ENCODE assay signal across 27 mouse cellular contexts in the genomic region with DNA sequence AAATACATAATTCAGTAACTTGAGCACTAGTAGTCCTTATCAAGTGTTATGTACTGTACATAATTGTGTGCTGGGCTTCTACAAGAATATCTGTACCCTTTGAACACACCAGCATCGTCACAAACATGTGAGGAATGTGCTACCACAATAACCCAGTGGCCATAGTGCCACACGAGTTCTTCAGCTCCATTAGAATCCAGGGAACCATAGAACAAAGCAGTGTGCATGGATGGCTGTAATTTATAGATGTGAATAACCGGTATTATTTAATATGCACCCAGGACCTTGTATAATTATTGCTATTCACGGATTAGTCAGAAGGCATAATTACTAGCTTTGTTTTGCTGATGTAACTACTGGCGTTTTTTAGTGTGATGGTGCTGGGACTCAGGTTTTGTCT. TPM values are rescaled to one million over a fixed set of nuclear protein-coding genes. Genes with fewer than 3 reads are reported as not detected.
A peak's percentile ranks its signal among the peaks of the same experiment; 100 is the strongest.
DNase-seq lines count a peak whose midpoint lies in the region; ATAC-seq and TF ChIP-seq lines count a peak whose summit lies in the region.
"Had no signal": no experiment of that assay in that cellular context is flagged by ENCODE, and none has a peak within 500 bp of the region (broad histone marks: within the 10 kb centered on the region; RNA-seq: fewer than 3 reads in every experiment).

No protein-coding gene starts in this region.

- TF ChIP-seq POLR2A in brain, embryonic 14.5 days (IDR thresholded peaks at IDR 0.05; ENCODE audit: borderline replicate concordance, extremely low read depth, insufficient read depth, insufficient read length, poor library complexity, severe bottlenecking) = no peak

- no peak for TF ChIP-seq CTCF in midbrain, postnatal 0 days (IDR thresholded peaks at IDR 0.05)
- TF ChIP-seq CTCF in brain, embryonic 14.5 days (IDR thresholded peaks at IDR 0.05; ENCODE audit: borderline replicate concordance, extremely low read depth, insufficient read depth, insufficient read length) = no peak

- ATAC-seq in forebrain, embryonic 13.5 days = peak; percentile 58
- no peak for ATAC-seq in forebrain, embryonic 12.5 days (ENCODE audit: low FRiP score)
- peak; percentile 16; the same call in 1 of the 2 replicates for ATAC-seq in hindbrain, embryonic 14.5 days (ENCODE audit: low FRiP score)
- no peak for ATAC-seq in hindbrain, embryonic 11.5 days (ENCODE audit: low FRiP score)
- ATAC-seq in midbrain, embryonic 15.5 days (replicated peaks) = peak; percentile 37; the same call in 1 of the 2 replicates
- no peak for ATAC-seq in midbrain, postnatal 0 days (ENCODE audit: low FRiP score)
- ATAC-seq: CD4-positive, CD25-positive, alpha-beta regulatory T cell, adult 4 months had no signal

- H3K4me2 ChIP-seq in forebrain, embryonic 13.5 days = no peak overlapping the region
- H3K4me2 ChIP-seq in forebrain, embryonic 12.5 days = no peak overlapping the region
- no peak overlapping the region for H3K4me2 ChIP-seq in hindbrain, embryonic 14.5 days (replicated peaks)
- H3K4me2 ChIP-seq in hindbrain, embryonic 11.5 days (replicated peaks; ENCODE audit: low read depth, low read length) = no peak overlapping the region
- no peak overlapping the region for H3K4me2 ChIP-seq in midbrain, embryonic 15.5 days
- H3K4me2 ChIP-seq in midbrain, postnatal 0 days (ENCODE audit: low read depth, low read length, poor library complexity, severe bottlenecking) = no peak overlapping the region
- H3K4me2 ChIP-seq: embryonic facial prominence, embryonic 15.5 days; heart, embryonic 12.5 days; hindbrain, embryonic 15.5 days had no signal

- no peak overlapping the region for H3K4me3 ChIP-seq in forebrain, embryonic 13.5 days
- no peak overlapping the region for H3K4me3 ChIP-seq in forebrain, embryonic 12.5 days (replicated peaks)
- H3K4me3 ChIP-seq in hindbrain, embryonic 14.5 days (replicated peaks; ENCODE audit: low read length) = no peak overlapping the region
- H3K4me3 ChIP-seq in hindbrain, embryonic 11.5 days (ENCODE audit: low read depth, low read length) = no peak overlapping the region
- no peak overlapping the region for H3K4me3 ChIP-seq in midbrain, embryonic 15.5 days
- no peak overlapping the region for H3K4me3 ChIP-seq in midbrain, postnatal 0 days (ENCODE audit: low read depth, low read length)
- H3K4me3 ChIP-seq: embryonic facial prominence, embryonic 15.5 days; erythroblast, embryonic 14.5 days; gastrocnemius, adult 2 months; heart, embryonic 12.5 days; hindbrain, embryonic 15.5 days had no signal

- no peak for DNase-seq in hindbrain, embryonic 14.5 days (ENCODE audit: low spot score)
- no peak for DNase-seq in hindbrain, embryonic 11.5 days (ENCODE audit: low spot score)
- no peak for DNase-seq in midbrain, postnatal 0 days (ENCODE audit: low spot score)
- DNase-seq in brain, embryonic 14.5 days (ENCODE audit: low read depth) = peak; percentile 9
- no peak for DNase-seq in urinary bladder, adult 2 months (ENCODE audit: low spot score)
- DNase-seq: adrenal gland, adult 8-10 months; adrenal gland, postnatal 36 days; B cell, adult 2 months; cerebellum, adult 11 months; cerebellum, adult 8-10 months; cerebellum, postnatal 14 days; embryo, embryonic 11 days; gastrocnemius, adult 2 months; gastrocnemius, postnatal 25 days had no signal

- no peaks in the 10 kb centered on the region for H3K36me3 ChIP-seq in forebrain, embryonic 13.5 days (ENCODE audit: poor library complexity, severe bottlenecking)
- H3K36me3 ChIP-seq in forebrain, embryonic 12.5 days (replicated peaks) = no peaks in the 10 kb centered on the region
- no peaks in the 10 kb centered on the region for H3K36me3 ChIP-seq in hindbrain, embryonic 14.5 days (replicated peaks; ENCODE audit: control insufficient read depth, insufficient read depth)
- no peaks in the 10 kb centered on the region for H3K36me3 ChIP-seq in hindbrain, embryonic 11.5 days (ENCODE audit: control insufficient read depth, insufficient read depth, low read length)
- H3K36me3 ChIP-seq in midbrain, embryonic 15.5 days (replicated peaks) = no peaks in the 10 kb centered on the region
- H3K36me3 ChIP-seq in midbrain, postnatal 0 days (ENCODE audit: insufficient read depth, low read length) = no peaks in the 10 kb centered on the region
- H3K36me3 ChIP-seq: embryonic facial prominence, embryonic 15.5 days; G1E; heart, embryonic 12.5 days; hindbrain, embryonic 15.5 days had no signal

- no peak overlapping the region for H3K9ac ChIP-seq in forebrain, embryonic 13.5 days
- H3K9ac ChIP-seq in forebrain, embryonic 12.5 days = no peak overlapping the region
- H3K9ac ChIP-seq in hindbrain, embryonic 14.5 days = no peak overlapping the region
- no peak overlapping the region for H3K9ac ChIP-seq in hindbrain, embryonic 11.5 days (ENCODE audit: low read depth, low read length)
- H3K9ac ChIP-seq in midbrain, embryonic 15.5 days = no peak overlapping the region
- no peak overlapping the region for H3K9ac ChIP-seq in midbrain, postnatal 0 days (replicated peaks; ENCODE audit: low read length, poor library complexity, severe bottlenecking)
- H3K9ac ChIP-seq: embryonic facial prominence, embryonic 15.5 days; heart, embryonic 12.5 days; hindbrain, embryonic 15.5 days had no signal

- no peaks in the 10 kb centered on the region; the same call in 1 of the 2 replicates for H3K4me1 ChIP-seq in forebrain, embryonic 13.5 days
- no peaks in the 10 kb centered on the region for H3K4me1 ChIP-seq in forebrain, embryonic 12.5 days
- H3K4me1 ChIP-seq in hindbrain, embryonic 14.5 days (replicated peaks; ENCODE audit: control insufficient read depth, insufficient read depth, low read length) = no peaks in the 10 kb centered on the region
- no peaks in the 10 kb centered on the region for H3K4me1 ChIP-seq in hindbrain, embryonic 11.5 days (replicated peaks; ENCODE audit: control insufficient read depth, insufficient read depth, low read length)
- H3K4me1 ChIP-seq in midbrain, embryonic 15.5 days = no peaks in the 10 kb centered on the region
- H3K4me1 ChIP-seq in midbrain, postnatal 0 days (ENCODE audit: insufficient read depth, low read length) = no peaks in the 10 kb centered on the region
- H3K4me1 ChIP-seq: embryonic facial prominence, embryonic 15.5 days; heart, embryonic 12.5 days; hindbrain, embryonic 15.5 days had no signal

- no peaks in the 10 kb centered on the region for H3K27me3 ChIP-seq in forebrain, embryonic 13.5 days
- no peaks in the 10 kb centered on the region for H3K27me3 ChIP-seq in forebrain, embryonic 12.5 days
- H3K27me3 ChIP-seq in hindbrain, embryonic 14.5 days (ENCODE audit: control insufficient read depth, insufficient read depth, low read length) = no peaks in the 10 kb centered on the region
- no peaks in the 10 kb centered on the region for H3K27me3 ChIP-seq in hindbrain, embryonic 11.5 days (ENCODE audit: control insufficient read depth, insufficient read depth, low read length)
- H3K27me3 ChIP-seq in midbrain, embryonic 15.5 days (replicated peaks) = no peaks in the 10 kb centered on the region
- H3K27me3 ChIP-seq in midbrain, postnatal 0 days (ENCODE audit: insufficient read depth, low read length) = no peaks in the 10 kb centered on the region
- H3K27me3 ChIP-seq: embryonic facial prominence, embryonic 15.5 days; heart, embryonic 12.5 days; hindbrain, embryonic 15.5 days had no signal

- no peaks in the 10 kb centered on the region for H3K9me3 ChIP-seq in forebrain, embryonic 13.5 days (replicated peaks)
- H3K9me3 ChIP-seq in forebrain, embryonic 12.5 days = no peaks in the 10 kb centered on the region
- no peaks in the 10 kb centered on the region for H3K9me3 ChIP-seq in hindbrain, embryonic 14.5 days (ENCODE audit: control insufficient read depth, low read length)
- H3K9me3 ChIP-seq in hindbrain, embryonic 11.5 days (ENCODE audit: control insufficient read depth, low read length) = no peaks in the 10 kb centered on the region
- no peaks in the 10 kb centered on the region for H3K9me3 ChIP-seq in midbrain, embryonic 15.5 days
- no peaks in the 10 kb centered on the region for H3K9me3 ChIP-seq in midbrain, postnatal 0 days (ENCODE audit: low read length)
- H3K9me3 ChIP-seq: embryonic facial prominence, embryonic 15.5 days; heart, embryonic 12.5 days; hindbrain, embryonic 15.5 days had no signal

- WGBS in forebrain, embryonic 13.5 days = 67% methylated on average over 5 of the region's 5 CpGs
- 65% methylated on average over 5 of the region's 5 CpGs for WGBS in forebrain, embryonic 12.5 days
- WGBS in hindbrain, embryonic 14.5 days = 66% methylated on average over 5 of the region's 5 CpGs
- 79% methylated on average over 5 of the region's 5 CpGs for WGBS in hindbrain, embryonic 11.5 days
- 63% methylated on average over 5 of the region's 5 CpGs for WGBS in midbrain, embryonic 15.5 days
- 72% methylated on average over 5 of the region's 5 CpGs for WGBS in midbrain, postnatal 0 days

- no peak overlapping the region for H3K27ac ChIP-seq in forebrain, embryonic 13.5 days
- H3K27ac ChIP-seq in forebrain, embryonic 12.5 days = no peak overlapping the region
- peak overlapping the region; percentile 62; the same call in 1 of the 2 replicates for H3K27ac ChIP-seq in hindbrain, embryonic 14.5 days
- H3K27ac ChIP-seq in hindbrain, embryonic 11.5 days (ENCODE audit: low read depth, low read length) = no peak overlapping the region
- H3K27ac ChIP-seq in midbrain, embryonic 15.5 days = no peak overlapping the region
- H3K27ac ChIP-seq in midbrain, postnatal 0 days (ENCODE audit: low read depth, low read length) = no peak overlapping the region
- H3K27ac ChIP-seq: embryonic facial prominence, embryonic 15.5 days; gastrocnemius, adult 2 months; hindbrain, embryonic 15.5 days had no signal

RNA-seq across cellular contexts. Expression of gene Nwd2, which starts 48.3 kb away (rescaled TPM):
- 2.0 and 2.4 TPM in 2 replicates for polyA plus RNA-seq in forebrain, embryonic 13.5 days (2015; fragmentation: Nextera tagmentation; extraction: Ambion mirVana)
- 0.60 and 1.6 TPM in 2 replicates for polyA plus RNA-seq in forebrain, embryonic 12.5 days (2016; fragmentation: Nextera tagmentation; extraction: Ambion mirVana)
- polyA plus RNA-seq in hindbrain, embryonic 14.5 days (2014; fragmentation: Nextera tagmentation; extraction: Ambion mirVana) = 18.8 and 21.8 TPM in 2 replicates
- 3.7 and 4.6 TPM in 2 replicates for polyA plus RNA-seq in hindbrain, embryonic 11.5 days (2014; fragmentation: Nextera tagmentation; extraction: Ambion mirVana)
- 9.0 and 15.2 TPM in 2 replicates for polyA plus RNA-seq in midbrain, embryonic 15.5 days (2015; fragmentation: Nextera tagmentation; extraction: Ambion mirVana)
- 20.7 and 21.0 TPM in 2 replicates for total RNA-seq in midbrain, postnatal 0 days (2014; rRNA removed)
- 9.1 and 13.7 TPM in 2 replicates for polyA plus RNA-seq in midbrain, postnatal 0 days (2015; fragmentation: Nextera tagmentation; extraction: Ambion mirVana)
- 3.1 and 9.1 TPM in 2 replicates for polyA plus RNA-seq in brain, embryonic 14.5 days (2012; rRNA removed)
- polyA plus RNA-seq in urinary bladder, adult 2 months (2012; rRNA removed) = 0.01 and 0.03 TPM in 2 replicates
- total RNA-seq: adrenal gland, postnatal 36 days; common myeloid progenitor, adult 5-6 weeks; gastrocnemius, adult 2 months; gastrocnemius, postnatal 25 days; granulocyte monocyte progenitor cell, adult 5-6 weeks; heart, adult 8-10 months; heart, postnatal 25 days had no signal
- polyA plus RNA-seq: erythroblast, embryonic 14.5 days; G1E had no signal

Comparison
In these comparisons a context has a peak if more than half of its experiments do, and no peak if none do; other contexts are left out.
1. ATAC-seq: peak in forebrain, embryonic 13.5 days (single experiment), hindbrain, embryonic 14.5 days (single experiment) and midbrain, embryonic 15.5 days (single experiment); none in forebrain, embryonic 12.5 days (single experiment), hindbrain, embryonic 11.5 days (single experiment) and midbrain, postnatal 0 days (single experiment).